Mouse (Mus musculus): ENCODE results near the gene Efcab5. TPM values are rescaled to one million over a fixed set of nuclear protein-coding genes. Genes with fewer than 3 reads are reported as not detected.
"Not testable (repeated sequence)": the region's sequence is repeated elsewhere in the genome, so short reads cannot be mapped to it uniquely, and the experiment has no call there.

Gene Efcab5
- total and polyA plus RNA-seq, 3 experiments = 0.20 to 0.52 (median 0.45) TPM

GRCm38 (mm10) chr11:77174531-77174930, 14.2 kb downstream of the Efcab5 start:
- no peak for TF ChIP-seq POLR2A (IDR thresholded peaks at IDR 0.05; ENCODE audit: insufficient read depth, low read depth, low read length)
- TF ChIP-seq CTCF (IDR thresholded peaks at IDR 0.05) = no peak
- no peak for TF ChIP-seq EP300 (IDR thresholded peaks at IDR 0.05; ENCODE audit: insufficient read depth, low read depth, low read length)
- no peaks in the 10 kb centered on the region for H3K27me3 ChIP-seq (ENCODE audit: control insufficient read depth, insufficient read depth, low read length)
- no peaks in the 10 kb centered on the region for H3K79me2 ChIP-seq (replicated peaks; ENCODE audit: control insufficient read depth, insufficient read depth, low read length)
- DNase-seq = no peak
- no peak overlapping the region for H3K27ac ChIP-seq
- no peaks in the 10 kb centered on the region for H3K36me3 ChIP-seq (ENCODE audit: control insufficient read depth, insufficient read depth, low read length)
- no peak overlapping the region for H3K4me3 ChIP-seq
- H3K4me1 ChIP-seq (ENCODE audit: control insufficient read depth, insufficient read depth, low read length) = no peaks in the 10 kb centered on the region
- intact Hi-C loops (cut with DNase I) = no loop called here
- 81% methylated on average over 7 of the region's 7 CpGs for WGBS
- H3K9ac ChIP-seq (ENCODE audit: low read depth, low read length) = no peak overlapping the region

DNA sequence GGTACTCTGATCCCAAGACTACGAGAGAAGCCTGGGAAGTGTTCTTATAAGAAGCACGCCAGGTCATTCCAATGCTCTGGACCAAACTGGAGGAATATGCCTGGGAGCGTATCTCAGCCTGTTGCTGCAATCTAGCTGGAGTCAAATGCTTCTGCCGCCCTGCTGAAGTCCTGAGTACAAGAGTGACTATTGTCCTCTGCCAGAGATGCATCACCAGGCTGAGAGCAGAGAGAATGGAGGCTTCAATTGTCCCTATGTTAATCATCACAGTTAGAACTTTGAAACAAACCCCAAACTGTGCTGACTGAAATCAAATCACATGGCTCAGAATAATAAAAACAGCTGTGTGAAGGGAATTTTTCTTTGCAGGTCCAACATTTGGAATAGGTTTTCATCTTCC, 15.0 kb downstream of the Efcab5 start:
- Histone ChIP-seq H3K4me1 (ENCODE audit: control insufficient read depth, insufficient read depth, low read length) (no peaks in the 10 kb centered on the region), H3K9ac (ENCODE audit: low read depth, low read length) (no peak overlapping the region), H3K27ac (no peak overlapping the region), H3K36me3 (ENCODE audit: control insufficient read depth, insufficient read depth, low read length) (no peaks in the 10 kb centered on the region), H3K79me2 (replicated peaks; ENCODE audit: control insufficient read depth, insufficient read depth, low read length) (no peaks in the 10 kb centered on the region), H3K27me3 (ENCODE audit: control insufficient read depth, insufficient read depth, low read length) (no peaks in the 10 kb centered on the region), H3K4me3 (no peak overlapping the region)
- 75% methylated on average over 4 of the region's 4 CpGs for WGBS
- no peak for TF ChIP-seq POLR2A (IDR thresholded peaks at IDR 0.05; ENCODE audit: insufficient read depth, low read depth, low read length)
- no peak for TF ChIP-seq EP300 (IDR thresholded peaks at IDR 0.05; ENCODE audit: insufficient read depth, low read depth, low read length)
- TF ChIP-seq CTCF (IDR thresholded peaks at IDR 0.05) = no peak
- intact Hi-C loops (cut with DNase I) = no loop called here
- DNase-seq = no peak

- Histone ChIP-seq H3K4me3 (no peak overlapping the region), H3K9ac (ENCODE audit: low read depth, low read length) (no peak overlapping the region), H3K79me2 (replicated peaks; ENCODE audit: control insufficient read depth, insufficient read depth, low read length) (no peaks in the 10 kb centered on the region), H3K27ac (no peak overlapping the region), H3K27me3 (ENCODE audit: control insufficient read depth, insufficient read depth, low read length) (no peaks in the 10 kb centered on the region), H3K4me1 (ENCODE audit: control insufficient read depth, insufficient read depth, low read length) (no peaks in the 10 kb centered on the region), H3K36me3 (ENCODE audit: control insufficient read depth, insufficient read depth, low read length) (no peaks in the 10 kb centered on the region)
- 87% methylated on average over 1 of the region's 1 CpGs for WGBS
- DNase-seq = no peak
- intact Hi-C loops (cut with DNase I) = no loop called here
- TF ChIP-seq CTCF (IDR thresholded peaks at IDR 0.05) (no peak), EP300 (IDR thresholded peaks at IDR 0.05; ENCODE audit: insufficient read depth, low read depth, low read length) (no peak), POLR2A (IDR thresholded peaks at IDR 0.05; ENCODE audit: insufficient read depth, low read depth, low read length) (no peak)
Observed at GRCm38 (mm10) chr11:77160744-77161143, 28.0 kb downstream of the Efcab5 start.

DNA sequence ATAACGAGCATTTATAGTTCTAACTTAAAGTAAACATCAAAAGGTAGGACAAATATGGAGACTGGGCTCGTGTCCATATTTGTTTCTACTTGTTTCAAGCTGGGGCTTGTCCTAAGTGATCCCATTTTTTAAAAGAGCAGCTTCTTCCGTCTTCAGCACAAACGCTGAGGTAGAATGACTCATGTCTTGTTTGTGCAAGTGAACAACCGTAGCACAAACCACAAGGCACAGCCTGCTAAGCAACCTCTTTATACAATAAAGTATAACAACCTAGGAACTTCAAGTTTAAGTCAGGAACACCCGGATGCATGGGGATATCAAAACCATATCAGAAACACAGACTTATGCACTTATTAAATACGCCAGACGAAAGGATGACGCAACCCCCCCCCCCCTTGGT, 28.4 kb downstream of the Efcab5 start:
- no peak for TF ChIP-seq EP300 (IDR thresholded peaks at IDR 0.05; ENCODE audit: insufficient read depth, low read depth, low read length)
- no peak for TF ChIP-seq CTCF (IDR thresholded peaks at IDR 0.05)
- no peak for TF ChIP-seq POLR2A (IDR thresholded peaks at IDR 0.05; ENCODE audit: insufficient read depth, low read depth, low read length)
- no peak overlapping the region for H3K9ac ChIP-seq (ENCODE audit: low read depth, low read length)
- no peak for DNase-seq
- no peaks in the 10 kb centered on the region for H3K27me3 ChIP-seq (ENCODE audit: control insufficient read depth, insufficient read depth, low read length)
- H3K4me3 ChIP-seq = no peak overlapping the region
- H3K36me3 ChIP-seq (ENCODE audit: control insufficient read depth, insufficient read depth, low read length) = no peaks in the 10 kb centered on the region
- H3K27ac ChIP-seq = no peak overlapping the region
- intact Hi-C loops (cut with DNase I) = no loop called here
- H3K4me1 ChIP-seq (ENCODE audit: control insufficient read depth, insufficient read depth, low read length) = no peaks in the 10 kb centered on the region
- WGBS = 77% methylated on average over 9 of the region's 9 CpGs
- no peaks in the 10 kb centered on the region for H3K79me2 ChIP-seq (replicated peaks; ENCODE audit: control insufficient read depth, insufficient read depth, low read length)

DNA sequence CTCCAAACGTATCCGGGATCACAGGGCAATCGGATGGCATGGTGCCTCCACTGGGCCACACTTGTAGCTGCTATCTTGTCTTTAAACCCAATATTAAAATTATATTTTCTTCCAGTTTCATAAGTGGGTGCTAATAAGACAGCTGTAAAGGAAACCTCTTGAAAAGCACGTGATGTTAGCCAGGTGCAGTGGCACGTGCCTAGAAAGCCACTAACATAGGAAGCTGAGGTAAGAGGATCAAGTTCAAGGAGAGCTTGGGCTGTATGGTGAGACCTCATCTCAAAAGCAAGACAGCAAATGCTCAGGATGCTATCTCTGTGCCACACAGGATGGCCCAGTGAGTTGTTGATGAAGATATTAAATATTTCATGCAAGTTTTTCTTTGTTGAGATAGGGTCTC, 34.6 kb downstream of the Efcab5 start:
- no peak for DNase-seq
- Histone ChIP-seq H3K9ac (ENCODE audit: low read depth, low read length) (no peak overlapping the region), H3K27ac (no peak overlapping the region), H3K4me3 (no peak overlapping the region), H3K79me2 (replicated peaks; ENCODE audit: control insufficient read depth, insufficient read depth, low read length) (no peaks in the 10 kb centered on the region), H3K36me3 (ENCODE audit: control insufficient read depth, insufficient read depth, low read length) (no peaks in the 10 kb centered on the region), H3K4me1 (ENCODE audit: control insufficient read depth, insufficient read depth, low read length) (no peaks in the 10 kb centered on the region; the same call in 1 of the 2 replicates), H3K27me3 (ENCODE audit: control insufficient read depth, insufficient read depth, low read length) (no peaks in the 10 kb centered on the region)
- intact Hi-C loops (cut with DNase I) = no loop called here
- no peak for TF ChIP-seq CTCF (IDR thresholded peaks at IDR 0.05)
- TF ChIP-seq EP300 (IDR thresholded peaks at IDR 0.05; ENCODE audit: insufficient read depth, low read depth, low read length) = no peak
- TF ChIP-seq POLR2A (IDR thresholded peaks at IDR 0.05; ENCODE audit: insufficient read depth, low read depth, low read length) = no peak
- 78% methylated on average over 5 of the region's 5 CpGs for WGBS

DNA sequence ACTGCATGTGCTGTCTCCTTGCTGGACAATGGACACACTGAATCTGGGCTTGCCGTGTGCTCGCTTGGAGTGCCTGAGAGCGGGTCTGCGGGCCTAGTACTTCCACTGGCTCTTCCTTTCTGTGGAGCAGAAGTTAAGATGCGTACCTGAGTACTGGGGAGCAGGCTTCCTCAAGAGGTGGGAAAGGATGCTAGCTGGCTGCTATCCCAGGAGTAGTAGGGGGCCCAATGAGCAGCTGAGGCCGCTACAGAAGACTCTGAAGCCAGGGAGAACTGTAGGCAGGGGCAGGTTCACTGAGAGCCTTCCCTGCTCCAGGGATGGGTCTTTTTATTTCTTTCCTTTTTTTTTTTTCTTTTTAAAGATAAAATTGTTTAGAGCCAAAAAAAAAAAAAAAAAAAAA, 38.0 kb downstream of the Efcab5 start:
- Histone ChIP-seq H3K4me1 (ENCODE audit: control insufficient read depth, insufficient read depth, low read length) (no peaks in the 10 kb centered on the region; the same call in 1 of the 2 replicates), H3K27me3 (ENCODE audit: control insufficient read depth, insufficient read depth, low read length) (no peaks in the 10 kb centered on the region), H3K36me3 (ENCODE audit: control insufficient read depth, insufficient read depth, low read length) (no peaks in the 10 kb centered on the region), H3K4me3 (no peak overlapping the region), H3K9ac (ENCODE audit: low read depth, low read length) (no peak overlapping the region), H3K79me2 (replicated peaks; ENCODE audit: control insufficient read depth, insufficient read depth, low read length) (no peaks in the 10 kb centered on the region), H3K27ac (no peak overlapping the region)
- intact Hi-C loops (cut with DNase I) = no loop called here
- no peak for TF ChIP-seq CTCF (IDR thresholded peaks at IDR 0.05)
- TF ChIP-seq EP300 (IDR thresholded peaks at IDR 0.05; ENCODE audit: insufficient read depth, low read depth, low read length) = no peak
- no peak for TF ChIP-seq POLR2A (IDR thresholded peaks at IDR 0.05; ENCODE audit: insufficient read depth, low read depth, low read length)
- no peak for DNase-seq
- 84% methylated on average over 6 of the region's 6 CpGs for WGBS

DNA sequence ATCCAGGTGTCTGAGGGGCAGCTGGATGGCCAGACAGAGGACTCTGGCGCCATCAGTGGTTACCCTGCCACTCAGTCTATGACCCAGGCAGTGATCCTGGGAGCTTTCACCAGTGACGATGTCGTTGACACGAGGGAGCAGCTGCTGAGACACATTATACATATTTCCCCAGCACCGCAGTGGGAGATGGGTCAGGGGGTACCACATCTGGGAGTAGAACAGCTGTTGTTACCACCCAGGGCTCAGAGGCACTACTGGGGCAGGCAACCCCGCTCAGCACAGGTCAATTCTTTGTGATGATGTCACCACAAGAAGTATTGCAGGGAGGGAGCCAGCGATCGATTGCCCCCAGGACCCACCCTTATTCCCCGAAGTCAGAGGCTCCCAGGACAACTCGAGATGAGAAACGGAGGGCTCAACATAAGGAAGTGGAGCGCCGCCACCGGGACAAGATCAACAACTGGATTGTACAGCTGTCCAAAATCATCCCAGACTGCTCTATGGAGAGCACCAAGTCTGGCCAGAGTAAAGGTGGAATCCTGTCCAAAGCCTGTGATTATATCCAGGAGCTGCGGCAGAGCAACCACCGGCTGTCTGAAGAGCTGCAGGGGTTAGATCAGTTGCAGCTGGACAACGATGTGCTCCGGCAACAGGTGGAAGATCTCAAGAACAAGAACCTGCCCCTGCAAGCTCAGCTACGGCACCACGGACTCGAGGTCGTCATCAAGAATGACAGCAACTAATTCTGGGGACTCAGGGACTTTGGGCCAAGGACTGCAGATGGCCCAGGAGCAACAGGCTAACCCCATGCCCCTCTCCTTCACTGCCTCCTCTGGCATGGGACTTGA, 38.8 kb downstream of the Efcab5 start:
- WGBS = 74% methylated on average over 22 of the region's 22 CpGs

More for the DNA sequence above, 38.8 kb downstream of the Efcab5 start:
- H3K27me3 ChIP-seq (ENCODE audit: control insufficient read depth, insufficient read depth, low read length); H3K9ac ChIP-seq (ENCODE audit: low read depth, low read length); H3K79me2 ChIP-seq (replicated peaks; ENCODE audit: control insufficient read depth, insufficient read depth, low read length); intact Hi-C loops (cut with DNase I); H3K27ac ChIP-seq; H3K4me3 ChIP-seq; H3K4me1 ChIP-seq (ENCODE audit: control insufficient read depth, insufficient read depth, low read length); DNase-seq; H3K36me3 ChIP-seq (ENCODE audit: control insufficient read depth, insufficient read depth, low read length): not testable (repeated sequence)
